ENCODE assay signal across 8 mouse cellular contexts in genomic region chr15:23036208-23037065, GRCm38 (mm10).
DNase-seq lines count a peak whose midpoint lies in the region; ATAC-seq and TF ChIP-seq lines count a peak whose summit lies in the region.

No protein-coding gene starts in this region.

- POLR2A ChIA-PET in Patski (lab: Charles Lee), result no interaction called here

- H3K27ac ChIP-seq in hindbrain, embryonic 16.5 days (ENCODE audit: low read depth, low read length), result peak overlapping the region; percentile 83
- H3K27ac ChIP-seq in midbrain, embryonic 12.5 days (replicated peaks), result peak overlapping the region; percentile 46
- H3K27ac ChIP-seq in stomach, embryonic 16.5 days (ENCODE audit: low read length), result peak overlapping the region; percentile 55

- CTCF ChIA-PET in Patski (lab: Charles Lee), result no interaction called here

- peak; percentile 94 for ATAC-seq in Patski
- peak; percentile 99 for ATAC-seq in hindbrain, embryonic 16.5 days
- peak; percentile 100 for ATAC-seq in midbrain, embryonic 12.5 days (ENCODE audit: low FRiP score, low read depth)
- ATAC-seq in stomach, embryonic 16.5 days (ENCODE audit: insufficient read depth, low FRiP score), result peak; percentile 97

- no peak for DNase-seq in Patski (ENCODE audit: low read depth, low spot score)
- DNase-seq in cerebellum, adult 9-10 months, result peak; percentile 92
- peak; percentile 67 to 83 for DNase-seq in frontal cortex, adult 2 months (ENCODE audit: extremely low spot score in 1 of 2, low spot score in 1 of 2)
- DNase-seq in left cerebral cortex, postnatal 36 days (ENCODE audit: low spot score in 2 of 2), result peak; percentile 78 to 84
- no peak for DNase-seq in spleen, postnatal 14 days (ENCODE audit: low spot score in 2 of 2)

- peak overlapping the region; percentile 57 for H3K4me3 ChIP-seq in hindbrain, embryonic 16.5 days (ENCODE audit: low read length)
- peak overlapping the region; percentile 49 for H3K4me3 ChIP-seq in midbrain, embryonic 12.5 days
- peak overlapping the region; percentile 48 for H3K4me3 ChIP-seq in stomach, embryonic 16.5 days (replicated peaks; ENCODE audit: low read length)

- intact Hi-C loops in left cerebral cortex, postnatal 36 days (cut with DNase I), result loop anchor here (10.0 kb wide), 1 partner anchor 142 kb away; no protein-coding TSS in a partner anchor

- no peaks in the 10 kb centered on the region for H3K9me3 ChIP-seq in hindbrain, embryonic 16.5 days (ENCODE audit: control insufficient read depth, low read length)
- H3K9me3 ChIP-seq in midbrain, embryonic 12.5 days, result no peaks in the 10 kb centered on the region
- H3K9me3 ChIP-seq in stomach, embryonic 16.5 days (replicated peaks; ENCODE audit: control insufficient read depth, low read length), result no peaks in the 10 kb centered on the region

- peak overlapping the region; percentile 62 for H3K4me2 ChIP-seq in hindbrain, embryonic 16.5 days (ENCODE audit: low read length)
- H3K4me2 ChIP-seq in midbrain, embryonic 12.5 days (replicated peaks), result peak overlapping the region; percentile 77
- H3K4me2 ChIP-seq in stomach, embryonic 16.5 days (ENCODE audit: low read depth, low read length), result peak overlapping the region; percentile 74

- no peak for TF ChIP-seq CTCF in Patski (IDR thresholded peaks at IDR 0.05)

- in situ Hi-C loops in Patski (cut with MboI; ENCODE audit: low pct_unique_long_range_greater_than_20kb), result no loop called here

- peaks cover 4% of the 10 kb centered on the region; the same call in 1 of the 2 replicates for H3K4me1 ChIP-seq in hindbrain, embryonic 16.5 days (ENCODE audit: control insufficient read depth, insufficient read depth, low read depth, low read length)
- H3K4me1 ChIP-seq in midbrain, embryonic 12.5 days, result peaks cover 6% of the 10 kb centered on the region
- no peaks in the 10 kb centered on the region for H3K4me1 ChIP-seq in stomach, embryonic 16.5 days (ENCODE audit: control insufficient read depth, insufficient read depth, low read length)

- no peaks in the 10 kb centered on the region for H3K36me3 ChIP-seq in hindbrain, embryonic 16.5 days (ENCODE audit: control insufficient read depth, insufficient read depth, low read length)
- H3K36me3 ChIP-seq in midbrain, embryonic 12.5 days, result no peaks in the 10 kb centered on the region
- no peaks in the 10 kb centered on the region for H3K36me3 ChIP-seq in stomach, embryonic 16.5 days (ENCODE audit: control insufficient read depth, insufficient read depth, low read length)

- H3K9ac ChIP-seq in hindbrain, embryonic 16.5 days (ENCODE audit: low read depth, low read length), result peak overlapping the region; percentile 72
- H3K9ac ChIP-seq in midbrain, embryonic 12.5 days (replicated peaks), result peak overlapping the region; percentile 49
- H3K9ac ChIP-seq in stomach, embryonic 16.5 days (ENCODE audit: low read length), result peak overlapping the region; percentile 47

- peaks cover 10% of the 10 kb centered on the region for H3K27me3 ChIP-seq in Patski
- no peaks in the 10 kb centered on the region for H3K27me3 ChIP-seq in hindbrain, embryonic 16.5 days (replicated peaks; ENCODE audit: control insufficient read depth, insufficient read depth, low read length)
- H3K27me3 ChIP-seq in midbrain, embryonic 12.5 days, result no peaks in the 10 kb centered on the region
- H3K27me3 ChIP-seq in stomach, embryonic 16.5 days (ENCODE audit: control insufficient read depth, insufficient read depth, low read length), result no peaks in the 10 kb centered on the region

- 2% methylated on average over 23 of the region's 23 CpGs for WGBS in hindbrain, embryonic 16.5 days
- WGBS in midbrain, embryonic 12.5 days, result 4% methylated on average over 23 of the region's 23 CpGs
- 2% methylated on average over 23 of the region's 23 CpGs for WGBS in stomach, embryonic 16.5 days

Comparison
In these comparisons a context has a peak if more than half of its experiments do, and no peak if none do; other contexts are left out.
1. DNase-seq: peak in cerebellum, adult 9-10 months (single experiment), frontal cortex, adult 2 months (2 of 2) and left cerebral cortex, postnatal 36 days (2 of 2); none in Patski (single experiment) and spleen, postnatal 14 days (0 of 2).
2. Peak in every context shown above with its lines, with median percentiles within 50 percentile points of each other: ATAC-seq, H3K27ac ChIP-seq, H3K4me2 ChIP-seq, H3K4me3 ChIP-seq and H3K9ac ChIP-seq.